12 mouse cellular contexts compared by ENCODE assay signal in the genomic region with DNA sequence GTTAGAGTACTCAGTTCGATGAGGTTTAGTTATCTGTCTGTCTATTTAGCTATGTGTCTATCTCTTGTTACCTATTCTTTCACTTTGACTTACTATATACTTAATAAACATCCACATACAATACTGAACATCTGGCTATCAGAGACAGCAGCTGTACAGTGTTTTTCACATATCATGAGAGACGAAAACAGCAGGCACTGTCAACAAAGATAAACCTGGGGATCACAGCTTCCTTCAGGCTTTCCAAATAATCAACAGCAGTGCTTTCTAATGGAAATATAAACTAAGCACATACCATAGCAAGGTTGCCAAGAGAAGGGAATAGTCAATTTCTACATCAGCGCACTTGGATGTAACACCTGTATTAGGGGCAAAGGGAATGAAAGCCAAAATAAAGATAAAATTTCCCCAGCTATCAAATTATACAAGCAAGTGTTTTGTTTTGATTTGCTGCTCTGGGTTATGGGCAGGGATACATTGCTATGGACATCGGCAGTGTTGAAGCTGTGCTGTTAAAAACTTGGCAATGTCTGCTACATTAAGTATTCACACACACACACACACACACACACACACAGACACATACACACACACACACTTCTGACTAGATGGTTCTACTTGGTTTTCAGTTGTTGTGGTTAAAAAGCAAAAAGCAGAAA.
"Had no signal": no experiment of that assay in that cellular context is flagged by ENCODE, and none has a peak within 500 bp of the region (broad histone marks: within the 10 kb centered on the region; RNA-seq: fewer than 3 reads in every experiment).

No protein-coding gene starts in this region.

- H3K27ac ChIP-seq: hindbrain, embryonic 15.5 days; kidney, postnatal 0 days; limb, embryonic 13.5 days; macrophage; neural tube, embryonic 12.5 days; stomach, postnatal 0 days had no signal

- H3K9me3 ChIP-seq: hindbrain, embryonic 15.5 days; limb, embryonic 13.5 days; neural tube, embryonic 12.5 days had no signal

- H3K4me1 ChIP-seq: hindbrain, embryonic 15.5 days; neural tube, embryonic 12.5 days had no signal

- H3K9ac ChIP-seq: hindbrain, embryonic 15.5 days; limb, embryonic 13.5 days; neural tube, embryonic 12.5 days had no signal

- ATAC-seq: intestine, postnatal 0 days had no signal

- H3K27me3 ChIP-seq: hindbrain, embryonic 15.5 days; limb, embryonic 13.5 days; neural tube, embryonic 12.5 days had no signal

- DNase-seq: kidney, adult 8-10 months; kidney, postnatal 36 days; left cerebral cortex, postnatal 4 days; midbrain, embryonic 14.5 days; thymus, postnatal 4 days had no signal

- H3K36me3 ChIP-seq: hindbrain, embryonic 15.5 days; limb, embryonic 13.5 days; neural tube, embryonic 12.5 days had no signal

- H3K4me3 ChIP-seq: hindbrain, embryonic 15.5 days; limb, embryonic 13.5 days; neural tube, embryonic 12.5 days had no signal

- H3K4me2 ChIP-seq: hindbrain, embryonic 15.5 days; limb, embryonic 13.5 days; neural tube, embryonic 12.5 days had no signal
